Mouse (Mus musculus): ENCODE results near the gene Copb2. TPM values are rescaled to one million over a fixed set of nuclear protein-coding genes. Genes with fewer than 3 reads are reported as not detected.

Copb2 gene
- polyA plus RNA-seq, 1 experiment from 2014 or later = 103 TPM

Other genes with a start within 250 kb of the Copb2 start
- gene Rbp1, start 140.8 kb upstream of the Copb2 start, polyA plus RNA-seq (2015; fragmentation: Nextera tagmentation; extraction: Ambion mirVana) = 11.0 and 11.3 TPM in 2 replicates
- 0.17 and 1.7 TPM in 2 replicates for gene Rbp2, start 77.6 kb upstream of the Copb2 start, polyA plus RNA-seq (2015; fragmentation: Nextera tagmentation; extraction: Ambion mirVana)
- gene Mrps22, start 37.9 kb downstream of the Copb2 start, polyA plus RNA-seq (2015; fragmentation: Nextera tagmentation; extraction: Ambion mirVana) = 52.5 and 55.6 TPM in 2 replicates

Measured in thymus, postnatal 0 days (tissue).